Mouse (Mus musculus) left cerebral cortex, adult 8-10 months (tissue): ENCODE data around the gene Eps8l3. TPM values are rescaled to one million over a fixed set of nuclear protein-coding genes. Genes with fewer than 3 reads are reported as not detected.

ENCODE experiments used
- DNase-seq, 2 experiments: peaks; one replicate each; pipeline ENCODE4 v3.0.0; 2022; ENCODE audit warnings: low spot score in 2 of 2
- total RNA-seq, 4 experiments: library from RNA; stranded (reverse); gene quantifications; 2 replicates each; pipeline ENCODE4 v1.2.4; 2022

The Eps8l3 gene
- total RNA-seq, result not detected

GRCm38 (mm10) chr3:107877005-107877404, at the start of gene Eps8l3:
Gene Eps8l3, plus strand, starts transcription at chr3:107877229.
- no peak for DNase-seq

- no peak for DNase-seq
Measured at GRCm38 (mm10) chr3:107827873-107828405, 49.1 kb upstream of the Eps8l3 start.

GRCm38 (mm10) chr3:107828518-107828917, 48.5 kb upstream of the Eps8l3 start:
- no peak for DNase-seq

GRCm38 (mm10) chr3:107828997-107829396, 48.0 kb upstream of the Eps8l3 start:
- DNase-seq, result no peak

- DNase-seq, result no peak
Measured at GRCm38 (mm10) chr3:107829625-107830024, 47.4 kb upstream of the Eps8l3 start.

- DNase-seq, result no peak
Measured at GRCm38 (mm10) chr3:107831875-107832554, 45.0 kb upstream of the Eps8l3 start.

- DNase-seq, result no peak
Measured at GRCm38 (mm10) chr3:107832645-107833044, 44.4 kb upstream of the Eps8l3 start.

GRCm38 (mm10) chr3:107833370-107833769, 43.7 kb upstream of the Eps8l3 start:
- no peak for DNase-seq

- no peak for DNase-seq
Measured at GRCm38 (mm10) chr3:107833872-107834341, 43.1 kb upstream of the Eps8l3 start.

GRCm38 (mm10) chr3:107835301-107835700, 41.7 kb upstream of the Eps8l3 start:
- DNase-seq, result peak in 1 of 2 experiments; percentile 51

- DNase-seq, result no peak
Measured at GRCm38 (mm10) chr3:107839855-107840254, 37.2 kb upstream of the Eps8l3 start.

- DNase-seq, result no peak
Measured at GRCm38 (mm10) chr3:107840855-107841254, 36.2 kb upstream of the Eps8l3 start.

- DNase-seq, result no peak
Measured at GRCm38 (mm10) chr3:107841370-107841769, 35.7 kb upstream of the Eps8l3 start.

- DNase-seq, result no peak
Measured at GRCm38 (mm10) chr3:107843406-107843805, 33.6 kb upstream of the Eps8l3 start.

GRCm38 (mm10) chr3:107844001-107844400, 33.0 kb upstream of the Eps8l3 start:
- no peak for DNase-seq

- DNase-seq, result no peak
Measured at GRCm38 (mm10) chr3:107844499-107844898, 32.5 kb upstream of the Eps8l3 start.

GRCm38 (mm10) chr3:107846175-107846574, 30.9 kb upstream of the Eps8l3 start:
- DNase-seq, result no peak

- no peak for DNase-seq
Measured at GRCm38 (mm10) chr3:107846835-107847234, 30.2 kb upstream of the Eps8l3 start.

GRCm38 (mm10) chr3:107848126-107848525, 28.9 kb upstream of the Eps8l3 start:
- no peak for DNase-seq

- no peak for DNase-seq
Measured at GRCm38 (mm10) chr3:107849000-107849692, 27.9 kb upstream of the Eps8l3 start.

GRCm38 (mm10) chr3:107849693-107850031, 27.4 kb upstream of the Eps8l3 start:
- DNase-seq, result no peak

GRCm38 (mm10) chr3:107850418-107851031, 26.5 kb upstream of the Eps8l3 start:
- no peak for DNase-seq
